Mouse (Mus musculus) ES-CJ7 (cell line): ENCODE data around the gene Map2k7.
"Not testable (repeated sequence)": the region's sequence is repeated elsewhere in the genome, so short reads cannot be mapped to it uniquely, and the experiment has no call there.

ENCODE experiments used
- DNase-seq: peaks from one replicate; pipeline ENCODE4 v3.0.0; 2011; ENCODE audit warnings: low read depth, low spot score

Map2k7 gene

GRCm38 (mm10) chr8:4226739-4227347, 11.7 kb upstream of the Map2k7 start, which contains the start of gene Lrrc8e:
Gene Lrrc8e (plus strand): TSS chr8:4226827.
- no peak for DNase-seq

- no peak for DNase-seq
These were observed 10.6 kb upstream of the Map2k7 start for GRCm38 (mm10) chr8:4227919-4228318.

- no peak for DNase-seq
These were observed 8.8 kb upstream of the Map2k7 start for GRCm38 (mm10) chr8:4229784-4230183.

GRCm38 (mm10) chr8:4230612-4231351, 7.8 kb upstream of the Map2k7 start:
- no peak for DNase-seq

GRCm38 (mm10) chr8:4237814-4238433, 616 bp upstream of the Map2k7 start:
- peak; percentile 56 for DNase-seq

- no peak for DNase-seq
These were observed 802 bp downstream of the Map2k7 start for GRCm38 (mm10) chr8:4239193-4239890.

GRCm38 (mm10) chr8:4245061-4245460, 6.5 kb downstream of the Map2k7 start:
- DNase-seq: no peak

GRCm38 (mm10) chr8:4245737-4246136, 7.2 kb downstream of the Map2k7 start:
- no peak for DNase-seq

GRCm38 (mm10) chr8:4247241-4247640, 8.7 kb downstream of the Map2k7 start:
- DNase-seq: no peak

- no peak for DNase-seq
These were observed 9.5 kb downstream of the Map2k7 start, which contains the start of gene Tgfbr3l for GRCm38 (mm10) chr8:4247951-4248540. Gene Tgfbr3l (plus strand): TSS chr8:4248214.

- DNase-seq: peak; percentile 79
These were observed 10.7 kb downstream of the Map2k7 start for GRCm38 (mm10) chr8:4249213-4249612.

- DNase-seq: peak; percentile 83
These were observed 11.9 kb downstream of the Map2k7 start for GRCm38 (mm10) chr8:4250306-4250970.

- no peak for DNase-seq
These were observed 13.7 kb downstream of the Map2k7 start for GRCm38 (mm10) chr8:4252116-4252760.

GRCm38 (mm10) chr8:4252934-4253841, 14.6 kb downstream of the Map2k7 start, which contains the start of gene Snapc2:
Gene Snapc2 (plus strand): TSS chr8:4253080.
- peak; percentile 96 for DNase-seq

GRCm38 (mm10) chr8:4254001-4254400, 15.5 kb downstream of the Map2k7 start:
- DNase-seq: peak; percentile 61

GRCm38 (mm10) chr8:4255471-4255870, 16.9 kb downstream of the Map2k7 start:
- DNase-seq: not testable (repeated sequence)

GRCm38 (mm10) chr8:4256911-4257310, 18.4 kb downstream of the Map2k7 start:
- DNase-seq: no peak

GRCm38 (mm10) chr8:4257350-4257749, 18.8 kb downstream of the Map2k7 start:
- DNase-seq: no peak

GRCm38 (mm10) chr8:4258233-4258632, 19.7 kb downstream of the Map2k7 start:
- DNase-seq: peak; percentile 90
